Mouse (Mus musculus) ES-Bruce4 (cell line): Measurements from ENCODE around the gene Rgs3.

ENCODE experiments used
- CTCF ChIP-seq: IDR thresholded peaks from one replicate; pipeline ENCODE4 v1.8.1; 2011; ENCODE audit warnings: low read depth, low read length
- EP300 ChIP-seq: IDR thresholded peaks from 2 replicates; pipeline ENCODE4 v1.6.1; 2011; ENCODE audit warnings: low read depth, low read length; ENCODE audit not compliant: insufficient read depth
- POLR2A ChIP-seq: IDR thresholded peaks from one replicate; pipeline ENCODE4 v1.8.1; 2011; ENCODE audit warnings: low read length; ENCODE audit not compliant: insufficient read depth

- TF ChIP-seq CTCF (no peak), POLR2A (no peak), EP300 (no peak)
Measured at GRCm38 (mm10) chr4:62636047-62636446, 76.4 kb downstream of the Rgs3 start.
